Mouse (Mus musculus) CH12.LX (cell line): ENCODE measurements around the gene Serpina16. TPM values are rescaled to one million over a fixed set of nuclear protein-coding genes. Genes with fewer than 3 reads are reported as not detected.

Source experiments
- DNase-seq: peaks from one replicate; pipeline ENCODE4 v3.0.0-alpha.2; 2013; ENCODE audit errors: extremely low read depth
- H3K27ac ChIP-seq: 2 replicates; pipeline ENCODE4 v1.5.1; 2012; ENCODE audit warnings: low read depth, mild to moderate bottlenecking, control low read depth, moderate library complexity; ENCODE audit not compliant: insufficient read depth
- H3K27me3 ChIP-seq: replicated peaks from 2 replicates; pipeline ENCODE3; 2012; ENCODE audit warnings: inconsistent platforms
- H3K36me3 ChIP-seq, 2 experiments: replicated peaks in 1 of 2; 2 replicates each; pipeline versions ENCODE3 to v1.6.1; 2012; ENCODE audit warnings: inconsistent platforms in 1 of 2, low read length in 1 of 2, mild to moderate bottlenecking in 1 of 2, mixed read lengths in 1 of 2, moderate library complexity in 1 of 2; ENCODE audit not compliant: control insufficient read depth in 1 of 2, insufficient read depth in 1 of 2
- H3K4me1 ChIP-seq, 2 experiments: 2 replicates each; pipeline ENCODE4 v1.6.1; 2012; ENCODE audit warnings: inconsistent platforms in 1 of 2, moderate library complexity in 1 of 2; ENCODE audit not compliant: insufficient read depth in 2 of 2, control insufficient read depth in 1 of 2
- H3K4me2 ChIP-seq: 2 replicates; pipeline ENCODE4 v1.6.1; 2012; ENCODE audit warnings: low read depth, mild to moderate bottlenecking, control low read depth; ENCODE audit not compliant: poor library complexity, insufficient read depth, severe bottlenecking
- H3K4me3 ChIP-seq, 3 experiments: fragments of 150-350 bp in 1 of 3; sonication (generic) in 1 of 3; replicated peaks in 1 of 3; 2 replicates each; pipeline versions ENCODE3 to v1.5.1; 2011 to 2012; ENCODE audit warnings: low read depth in 2 of 3, low read length in 2 of 3, mild to moderate bottlenecking in 2 of 3, moderate library complexity in 2 of 3, control low read depth in 1 of 3, improper control_type of control experiment in 1 of 3, inconsistent platforms in 1 of 3, mixed read lengths in 1 of 3; ENCODE audit not compliant: poor library complexity in 1 of 3
- H3K79me2 ChIP-seq: replicated peaks from 2 replicates; pipeline ENCODE4 v1.6.1; 2012; ENCODE audit warnings: mild to moderate bottlenecking, moderate library complexity; ENCODE audit not compliant: control insufficient read depth, poor library complexity, insufficient read depth, severe bottlenecking; ENCODE audit errors: extremely low read depth
- H3K9ac ChIP-seq: 2 replicates; pipeline ENCODE4 v1.6.1; 2012; ENCODE audit warnings: low read depth, mild to moderate bottlenecking, control low read depth, moderate library complexity; ENCODE audit not compliant: insufficient read depth
- H3K9me3 ChIP-seq: replicated peaks from 2 replicates; pipeline ENCODE3; 2012; ENCODE audit warnings: low read length, inconsistent platforms, mixed read lengths
- CHD1 ChIP-seq: IDR thresholded peaks from 2 replicates; pipeline ENCODE4 v1.6.1; 2012; ENCODE audit warnings: low read depth, low read length, improper control_type of control experiment, inconsistent platforms
- CHD2 ChIP-seq: IDR thresholded peaks from 2 replicates; pipeline ENCODE4 v1.6.1; 2011; ENCODE audit warnings: low read length, improper control_type of control experiment
- CTCF ChIP-seq, 2 experiments: IDR thresholded peaks in 1 of 2; conservative IDR thresholded peaks in 1 of 2; 2 replicates each; pipeline ENCODE4 v1.5.1; 2011 to 2012; ENCODE audit warnings: low read depth in 2 of 2, low read length in 2 of 2, improper control_type of control experiment in 1 of 2, inconsistent platforms in 1 of 2, mild to moderate bottlenecking in 1 of 2, moderate library complexity in 1 of 2
- E2F4 ChIP-seq: IDR thresholded peaks from 2 replicates; pipeline ENCODE4 v1.6.1; 2011; ENCODE audit warnings: low read depth, low read length, improper control_type of control experiment; ENCODE audit not compliant: insufficient replicate concordance
- GABPA ChIP-seq: IDR thresholded peaks from 2 replicates; pipeline ENCODE4 v1.6.1; 2012; ENCODE audit warnings: low read depth, low read length, improper control_type of control experiment, inconsistent platforms; ENCODE audit not compliant: insufficient replicate concordance
- HCFC1 ChIP-seq: IDR thresholded peaks from 2 replicates; pipeline ENCODE4 v1.6.1; 2012; ENCODE audit warnings: low read depth, mild to moderate bottlenecking, inconsistent platforms, low read length, improper control_type of control experiment
- JUN ChIP-seq: IDR thresholded peaks from 2 replicates; pipeline ENCODE4 v1.6.1; 2011; ENCODE audit warnings: low read depth, mild to moderate bottlenecking, low read length, improper control_type of control experiment, moderate library complexity; ENCODE audit not compliant: insufficient read depth
- MXI1 ChIP-seq: IDR thresholded peaks from 2 replicates; pipeline ENCODE4 v1.6.1; 2011; ENCODE audit warnings: mild to moderate bottlenecking, low read depth, low read length, improper control_type of control experiment
- MYC ChIP-seq: IDR thresholded peaks from 2 replicates; pipeline ENCODE4 v1.6.1; 2011; ENCODE audit warnings: low read depth, mild to moderate bottlenecking, improper control_type of control experiment, low read length
- NELFE ChIP-seq: IDR thresholded peaks from 2 replicates; pipeline ENCODE4 v1.6.1; 2011; ENCODE audit warnings: low read depth, low read length, improper control_type of control experiment
- PAX5 ChIP-seq: IDR thresholded peaks from 2 replicates; pipeline ENCODE4 v1.6.1; 2012; ENCODE audit warnings: low read length, inconsistent platforms, mixed read lengths
- RAD21 ChIP-seq: IDR thresholded peaks from 2 replicates; pipeline ENCODE4 v1.6.1; 2011; ENCODE audit warnings: low read depth, mild to moderate bottlenecking, low read length, improper control_type of control experiment, moderate library complexity
- SIN3A ChIP-seq: IDR thresholded peaks from 2 replicates; pipeline ENCODE4 v1.6.1; 2012; ENCODE audit warnings: low read length, improper control_type of control experiment, inconsistent platforms
- TCF12 ChIP-seq: IDR thresholded peaks from 2 replicates; pipeline ENCODE4 v1.6.1; 2014; ENCODE audit warnings: low read depth, mild to moderate bottlenecking, inconsistent platforms, low read length, improper control_type of control experiment
- ZKSCAN1 ChIP-seq: IDR thresholded peaks from 2 replicates; pipeline ENCODE4 v1.6.1; 2012; ENCODE audit warnings: low read depth, inconsistent platforms, low read length, improper control_type of control experiment, borderline replicate concordance
- dilution Hi-C: fragments of 300-500 bp; cut with MboI; formaldehyde crosslinking; loops from 2 replicates; pipeline ENCODE4 v1.14.3; 2020; ENCODE audit warnings: low sequenced_read_pairs; ENCODE audit not compliant: extremely low pct_unique_long_range_greater_than_20kb, extremely low pct_ligation_motif_present
- in situ Hi-C: fragments of 300-500 bp; cut with MboI; formaldehyde crosslinking; loops from 3 replicates; pipeline ENCODE4 v1.14.3; 2019; ENCODE audit warnings: low sequenced_read_pairs, low pct_ligation_motif_present, low pct_unique_long_range_greater_than_20kb, mixed read lengths
- polyA plus RNA-seq: library from polyadenylated mRNA; unstranded; fragments of >175 nt; gene quantifications from 2 replicates; pipeline ENCODE4 v1.2.1, GENCODE M21; 2012; ENCODE audit warnings: low read depth; ENCODE audit not compliant: insufficient read length
- total RNA-seq, 2 experiments: library from RNA; depleted of rRNA; stranded (reverse); fragments of 300-350 nt in 1 of 2; fragments of >200 nt in 1 of 2; gene quantifications; 2 replicates each; pipeline ENCODE4 v1.2.3; 2012 to 2014

Serpina16 gene
- total and polyA plus RNA-seq, 3 experiments = not detected

DNA sequence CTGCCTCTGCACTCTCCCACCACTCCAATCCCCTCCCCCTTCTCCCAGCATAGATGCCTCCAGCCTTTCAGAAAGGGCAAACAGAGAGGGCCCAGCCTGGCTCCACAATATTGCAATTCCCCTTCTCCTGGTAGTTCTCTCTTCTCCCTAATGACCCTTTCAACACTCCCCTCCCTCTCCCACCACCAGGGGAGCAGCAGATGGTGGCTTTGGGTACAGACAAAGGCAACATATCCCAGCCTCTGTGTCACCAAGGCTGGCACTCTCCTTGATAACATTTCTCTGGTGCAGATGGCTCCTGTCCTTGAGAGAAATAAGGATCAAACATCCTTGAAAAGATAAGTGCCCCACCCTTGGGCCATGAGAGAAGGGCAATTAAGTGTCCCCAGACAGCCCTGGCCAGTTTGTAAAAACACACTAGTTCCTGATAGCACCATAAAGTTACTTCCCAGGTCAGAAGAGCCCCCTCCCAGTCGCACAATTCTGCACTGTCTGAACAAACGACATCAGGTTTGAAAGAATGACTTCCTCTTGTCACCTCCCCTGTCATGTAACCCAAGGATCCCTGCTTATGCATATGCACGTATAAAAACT lies 12.4 kb upstream of the Serpina16 start:
- peaks cover 94% of the 10 kb centered on the region for H3K27me3 ChIP-seq
- no peaks in the 10 kb centered on the region for H3K36me3 ChIP-seq
- H3K4me2 ChIP-seq = no peak overlapping the region
- H3K4me3 ChIP-seq = no peak overlapping the region
- no peak overlapping the region for H3K9ac ChIP-seq
- H3K9me3 ChIP-seq = no peaks in the 10 kb centered on the region
- in situ Hi-C loops = no loop called here
- H3K4me1 ChIP-seq = no peaks in the 10 kb centered on the region
- no peak overlapping the region for H3K27ac ChIP-seq
- dilution Hi-C loops = no loop called here
- TF ChIP-seq CHD1 = no peak
- no peak for TF ChIP-seq JUN
- TF ChIP-seq MXI1 = no peak
- TF ChIP-seq CHD2 = no peak
- TF ChIP-seq PAX5 = no peak
- TF ChIP-seq E2F4 = no peak
- TF ChIP-seq, all 38 proteins: peak for 0
- H3K79me2 ChIP-seq = no peaks in the 10 kb centered on the region
- DNase-seq = no peak

DNA sequence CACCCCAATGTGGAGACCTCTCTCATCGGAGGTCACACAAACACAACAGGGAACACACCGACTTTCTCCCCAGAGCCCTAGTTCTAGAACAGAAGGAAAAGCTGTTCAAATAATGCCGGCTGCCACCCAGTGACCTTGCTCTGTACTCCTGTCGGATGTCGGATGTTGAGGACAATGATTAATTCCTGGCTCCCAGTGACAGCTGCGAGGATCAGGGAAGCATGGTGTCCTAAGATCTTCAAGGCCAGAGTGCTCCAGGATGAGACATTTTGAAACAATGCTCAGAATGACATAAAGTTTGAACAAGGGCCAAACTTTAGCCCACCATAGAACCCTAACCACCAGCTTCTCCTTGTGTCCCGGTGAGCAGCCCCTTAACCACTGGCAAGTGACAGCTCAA lies 11.1 kb upstream of the Serpina16 start:
- no peaks in the 10 kb centered on the region for H3K79me2 ChIP-seq
- TF ChIP-seq HCFC1 (no peak), TCF12 (no peak), CHD2 (no peak), NELFE (no peak), CHD1 (no peak), RAD21 (no peak), PAX5 (no peak), ZKSCAN1 (no peak), SIN3A (no peak), CTCF (conservative IDR thresholded peaks at IDR 0.05 in 1 of 2, IDR thresholded peaks at IDR 0.05 in 1 of 2; ENCODE audit: low read depth in 2 of 2, low read length in 2 of 2) (no peak), GABPA (no peak), MYC (no peak)
- TF ChIP-seq, all 38 proteins: peak for 0
- Histone ChIP-seq H3K4me2 (no peak overlapping the region), H3K9me3 (no peaks in the 10 kb centered on the region), H3K36me3 (no peaks in the 10 kb centered on the region), H3K27me3 (peaks cover 94% of the 10 kb centered on the region), H3K9ac (no peak overlapping the region), H3K4me3 (no peak overlapping the region), H3K27ac (no peak overlapping the region), H3K4me1 (no peaks in the 10 kb centered on the region)
- in situ Hi-C loops = no loop called here
- DNase-seq = no peak
- dilution Hi-C loops = no loop called here
